Mouse (Mus musculus) embryonic facial prominence, embryonic 10.5 days (tissue): Measurements from ENCODE around the gene Lrrc58. TPM values are rescaled to one million over a fixed set of nuclear protein-coding genes. Genes with fewer than 3 reads are reported as not detected.

Experiments used
- DNase-seq: peaks from one replicate; pipeline ENCODE4 v3.0.0-alpha.2; 2017; ENCODE audit warnings: low spot score
- H3K27ac ChIP-seq: fragments of 300-500 bp; sonication (generic); replicated peaks from 2 replicates; pipeline ENCODE4 v1.5.1; 2016; ENCODE audit warnings: mild to moderate bottlenecking
- H3K27me3 ChIP-seq: fragments of 300-500 bp; sonication (generic); replicated peaks from 2 replicates; pipeline ENCODE4 v1.6.1; 2016; ENCODE audit warnings: low read depth, mild to moderate bottlenecking; ENCODE audit not compliant: poor library complexity, severe bottlenecking
- H3K36me3 ChIP-seq: fragments of 300-500 bp; sonication (generic); replicated peaks from 2 replicates; pipeline ENCODE4 v1.6.1; 2016; ENCODE audit warnings: mild to moderate bottlenecking, moderate library complexity
- H3K4me1 ChIP-seq: fragments of 300-500 bp; sonication (generic); 2 replicates; pipeline ENCODE4 v1.6.1; 2016
- H3K4me3 ChIP-seq: fragments of 300-500 bp; sonication (generic); 2 replicates; pipeline ENCODE4 v1.5.1; 2016; ENCODE audit warnings: mild to moderate bottlenecking, moderate library complexity
- H3K9me3 ChIP-seq: fragments of 300-500 bp; sonication (generic); 2 replicates; pipeline ENCODE4 v1.6.1; 2016; ENCODE audit warnings: mild to moderate bottlenecking
- WGBS: fragments of 180-500 bp; shearing (Covaris S2); methylation state at CpG from one replicate; pipeline ENCODE4 v1.1.7; 2016; 5-methylcytosine and 5-hydroxymethylcytosine counted together
- polyA plus RNA-seq: library from polyadenylated mRNA; unstranded; fragments of >200 nt; fragmentation: Nextera tagmentation; extraction: Ambion mirVana; gene quantifications from 2 replicates; pipeline ENCODE4 v1.2.1, GENCODE M21; 2016

Lrrc58 gene
- polyA plus RNA-seq, 1 experiment from 2014 or later: 68.9 TPM

DNA sequence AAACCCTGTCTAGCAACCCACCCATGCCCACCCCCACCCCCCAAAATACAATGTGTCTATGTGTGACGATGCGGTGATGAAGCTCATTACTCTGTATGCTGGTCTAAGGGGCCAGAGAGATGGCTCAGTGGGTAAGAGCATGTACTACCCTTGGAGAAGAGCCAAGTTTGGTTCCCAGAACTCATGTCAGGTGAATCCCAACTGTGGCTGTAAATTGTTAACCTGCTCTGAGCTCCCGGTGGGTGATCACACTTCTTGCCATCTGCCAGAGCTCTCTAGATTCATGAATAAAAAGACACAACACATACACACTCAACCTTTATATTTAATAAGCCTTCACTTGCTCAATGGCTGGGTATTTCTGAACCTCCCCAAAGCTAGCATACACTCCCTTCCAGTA, 38.3 kb downstream of the Lrrc58 start:
- WGBS: 96% methylated on average over 3 of the region's 3 CpGs
- Histone ChIP-seq H3K27me3 (no peaks in the 10 kb centered on the region), H3K36me3 (no peaks in the 10 kb centered on the region), H3K4me1 (peaks cover 6% of the 10 kb centered on the region; the same call in 1 of the 2 replicates), H3K27ac (no peak overlapping the region), H3K4me3 (no peak overlapping the region), H3K9me3 (no peaks in the 10 kb centered on the region)
- DNase-seq: no peak

DNA sequence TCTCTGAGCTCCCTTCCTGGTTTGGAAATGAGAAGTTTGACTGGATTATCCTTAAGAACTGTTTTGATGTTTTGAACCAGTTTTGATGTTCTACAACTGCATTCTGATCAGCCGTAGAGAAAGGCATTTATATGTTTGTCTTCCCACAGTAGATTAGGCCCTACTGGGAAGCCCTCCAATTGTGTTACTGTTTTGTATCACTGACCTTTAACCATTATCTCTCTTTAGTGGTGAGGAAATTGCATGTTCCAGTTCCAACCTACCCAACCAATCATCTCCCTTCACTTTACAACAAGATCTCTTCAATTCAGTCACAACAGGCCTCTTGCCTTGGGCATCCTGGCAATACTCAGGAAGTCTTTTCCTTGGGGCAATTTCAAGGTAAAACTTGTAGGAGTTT, 42.9 kb downstream of the Lrrc58 start:
- peaks cover 10% of the 10 kb centered on the region; the same call in 1 of the 2 replicates for H3K4me1 ChIP-seq
- peaks cover 21% of the 10 kb centered on the region for H3K27me3 ChIP-seq
- no peak overlapping the region for H3K27ac ChIP-seq
- no peaks in the 10 kb centered on the region for H3K9me3 ChIP-seq
- DNase-seq: no peak
- H3K4me3 ChIP-seq: no peak overlapping the region
- H3K36me3 ChIP-seq: no peaks in the 10 kb centered on the region
- 76% methylated on average over 1 of the region's 1 CpGs for WGBS

GRCm38 (mm10) chr16:37916138-37916817, 48.1 kb downstream of the Lrrc58 start, which contains the start of gene Gpr156:
TSS of gene Gpr156 (plus strand) at chr16:37916496.
- Histone ChIP-seq H3K4me3 (peak within 1 kb of the TSS; percentile 62), H3K27ac (peak within 1 kb of the TSS; percentile 63), H3K36me3 (no peaks in the 10 kb centered on the region), H3K9me3 (no peaks in the 10 kb centered on the region), H3K27me3 (peaks cover 43% of the 10 kb centered on the region), H3K4me1 (peaks cover 15% of the 10 kb centered on the region)
- DNase-seq: peak; percentile 77
- WGBS: 2% methylated on average over 53 of the region's 53 CpGs

DNA sequence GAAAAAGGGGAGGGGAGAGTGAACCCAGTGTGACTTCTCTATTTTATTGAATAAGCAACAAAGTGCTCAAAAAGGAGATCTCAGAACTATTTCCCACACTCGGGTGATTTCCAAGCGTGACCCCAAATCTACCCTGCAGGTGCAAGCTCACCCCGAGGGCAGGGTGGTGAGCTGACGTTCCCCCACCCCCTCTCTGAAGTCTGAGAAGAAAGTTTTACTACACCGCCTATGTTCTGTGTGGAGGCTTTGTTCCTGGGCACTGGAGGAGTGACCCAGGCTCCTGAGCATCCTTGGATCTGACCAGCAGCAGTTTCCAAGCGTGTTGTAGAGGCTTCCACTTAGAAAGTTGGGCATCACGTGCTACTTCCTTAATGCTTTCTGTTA, 48.6 kb downstream of the Lrrc58 start:
- H3K4me3 ChIP-seq: peak overlapping the region; percentile 62
- no peak overlapping the region for H3K27ac ChIP-seq
- H3K36me3 ChIP-seq: no peaks in the 10 kb centered on the region
- peak; percentile 18 for DNase-seq
- peaks cover 43% of the 10 kb centered on the region for H3K27me3 ChIP-seq
- 13% methylated on average over 7 of the region's 7 CpGs for WGBS
- H3K9me3 ChIP-seq: no peaks in the 10 kb centered on the region
- H3K4me1 ChIP-seq: peaks cover 15% of the 10 kb centered on the region

- no peak overlapping the region for H3K27ac ChIP-seq
- no peak overlapping the region for H3K4me3 ChIP-seq
- H3K36me3 ChIP-seq: no peaks in the 10 kb centered on the region
- H3K4me1 ChIP-seq: peaks cover 15% of the 10 kb centered on the region
- no peaks in the 10 kb centered on the region for H3K9me3 ChIP-seq
- peaks cover 43% of the 10 kb centered on the region for H3K27me3 ChIP-seq
- DNase-seq: no peak
- WGBS: 85% methylated on average over 6 of the region's 6 CpGs
Measured at GRCm38 (mm10) chr16:37919000-37919399, 50.8 kb downstream of the Lrrc58 start.

GRCm38 (mm10) chr16:37920842-37921409, 52.7 kb downstream of the Lrrc58 start:
- Histone ChIP-seq H3K36me3 (no peaks in the 10 kb centered on the region), H3K4me3 (no peak overlapping the region), H3K4me1 (peaks cover 13% of the 10 kb centered on the region), H3K27me3 (peaks cover 24% of the 10 kb centered on the region), H3K9me3 (no peaks in the 10 kb centered on the region), H3K27ac (no peak overlapping the region)
- WGBS: 68% methylated on average over 8 of the region's 8 CpGs
- DNase-seq: no peak

- DNase-seq: no peak
- H3K36me3 ChIP-seq: no peaks in the 10 kb centered on the region
- no peaks in the 10 kb centered on the region for H3K27me3 ChIP-seq
- 25% methylated on average over 7 of the region's 7 CpGs for WGBS
- H3K27ac ChIP-seq: no peak overlapping the region
- no peak overlapping the region for H3K4me3 ChIP-seq
- no peaks in the 10 kb centered on the region for H3K9me3 ChIP-seq
- peaks cover 13% of the 10 kb centered on the region for H3K4me1 ChIP-seq
Measured at GRCm38 (mm10) chr16:37926087-37926486, 57.9 kb downstream of the Lrrc58 start.

- no peaks in the 10 kb centered on the region for H3K36me3 ChIP-seq
- no peak for DNase-seq
- H3K4me3 ChIP-seq: no peak overlapping the region
- H3K9me3 ChIP-seq: no peaks in the 10 kb centered on the region
- H3K27ac ChIP-seq: no peak overlapping the region
- 24% methylated on average over 4 of the region's 4 CpGs for WGBS
- peaks cover 13% of the 10 kb centered on the region for H3K4me1 ChIP-seq
- H3K27me3 ChIP-seq: no peaks in the 10 kb centered on the region
Measured at GRCm38 (mm10) chr16:37927117-37927516, 58.9 kb downstream of the Lrrc58 start.

DNA sequence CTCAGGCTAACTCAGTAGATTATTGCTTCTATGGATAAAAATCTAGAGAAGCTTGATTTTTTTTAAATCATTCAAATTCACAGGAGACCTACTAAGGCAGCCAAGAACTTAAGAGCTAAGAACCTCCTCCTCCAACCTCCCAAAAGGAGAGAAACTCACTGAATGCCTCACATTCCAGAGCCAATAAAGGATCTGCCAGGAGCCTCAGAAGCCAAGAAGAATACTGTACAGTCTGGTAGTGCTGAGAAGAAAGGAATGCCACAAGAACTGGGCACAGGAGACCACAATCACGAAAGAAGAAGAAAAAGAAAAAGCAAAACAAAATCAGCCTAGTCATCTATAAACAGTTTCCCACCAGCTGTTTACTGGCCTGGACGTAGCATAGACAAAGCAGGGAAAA, 60.8 kb downstream of the Lrrc58 start:
- H3K27ac ChIP-seq: no peak overlapping the region
- H3K36me3 ChIP-seq: no peaks in the 10 kb centered on the region
- 73% methylated on average over 2 of the region's 2 CpGs for WGBS
- no peaks in the 10 kb centered on the region for H3K27me3 ChIP-seq
- no peaks in the 10 kb centered on the region for H3K9me3 ChIP-seq
- no peak overlapping the region for H3K4me3 ChIP-seq
- H3K4me1 ChIP-seq: peaks cover 13% of the 10 kb centered on the region
- no peak for DNase-seq

GRCm38 (mm10) chr16:37929626-37930025, 61.4 kb downstream of the Lrrc58 start:
- WGBS: 91% methylated on average over 2 of the region's 2 CpGs
- no peak overlapping the region for H3K4me3 ChIP-seq
- no peaks in the 10 kb centered on the region for H3K9me3 ChIP-seq
- H3K27ac ChIP-seq: no peak overlapping the region
- no peaks in the 10 kb centered on the region for H3K36me3 ChIP-seq
- DNase-seq: no peak
- H3K4me1 ChIP-seq: peaks cover 13% of the 10 kb centered on the region
- no peaks in the 10 kb centered on the region for H3K27me3 ChIP-seq

DNA sequence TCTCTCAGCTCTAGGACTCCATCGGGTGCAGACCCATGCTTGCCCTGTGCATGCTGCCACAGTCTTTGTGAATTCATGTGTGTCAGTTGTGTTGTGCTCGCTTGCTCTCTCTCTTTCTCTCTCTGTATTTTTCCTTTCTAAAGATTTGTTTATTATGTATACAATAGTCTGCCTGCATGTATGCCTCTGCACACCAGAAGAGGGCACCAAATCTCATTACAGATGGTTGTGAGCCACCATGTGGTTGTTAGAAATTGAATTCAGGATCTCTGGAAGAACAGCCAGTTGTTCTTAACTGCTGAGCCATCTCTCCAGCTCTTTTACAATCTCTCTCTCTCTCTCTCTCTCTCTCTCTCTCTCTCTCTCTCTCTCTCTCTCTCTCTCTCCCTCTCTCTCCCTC, 66.7 kb downstream of the Lrrc58 start:
- 86% methylated on average over 2 of the region's 2 CpGs for WGBS

GRCm38 (mm10) chr16:37937276-37937675, 69.1 kb downstream of the Lrrc58 start:
- H3K4me3 ChIP-seq: no peak overlapping the region
- WGBS: 58% methylated on average over 8 of the region's 8 CpGs
- no peaks in the 10 kb centered on the region for H3K9me3 ChIP-seq
- H3K4me1 ChIP-seq: peaks cover 35% of the 10 kb centered on the region
- DNase-seq: no peak
- H3K36me3 ChIP-seq: no peaks in the 10 kb centered on the region
- H3K27me3 ChIP-seq: peaks cover 5% of the 10 kb centered on the region; the same call in 1 of the 2 replicates
- no peak overlapping the region for H3K27ac ChIP-seq

More for the DNA sequence above, 66.7 kb downstream of the Lrrc58 start:
- no peak overlapping the region for H3K4me3 ChIP-seq
- DNase-seq: no peak
- H3K27ac ChIP-seq: no peak overlapping the region
- no peaks in the 10 kb centered on the region for H3K36me3 ChIP-seq
- peaks cover 30% of the 10 kb centered on the region for H3K4me1 ChIP-seq
- H3K27me3 ChIP-seq: peaks cover 5% of the 10 kb centered on the region; the same call in 1 of the 2 replicates
- no peaks in the 10 kb centered on the region for H3K9me3 ChIP-seq
